Mouse (Mus musculus) 3T3-L1 (cell line): Measurements from ENCODE around the gene Sncb.

Experiments
- DNase-seq: peaks from one replicate; pipeline ENCODE4 v3.0.0-alpha.2; 2015; ENCODE audit warnings: low read depth, low spot score

Sncb gene

GRCm38 (mm10) chr13:54783235-54783634 lies 16.8 kb upstream of the Sncb start:
- no peak for DNase-seq

GRCm38 (mm10) chr13:54781086-54781485 lies 14.7 kb upstream of the Sncb start:
- no peak for DNase-seq

GRCm38 (mm10) chr13:54780592-54780991 lies 14.2 kb upstream of the Sncb start:
- peak; percentile 73 for DNase-seq

- DNase-seq = no peak
Measured at GRCm38 (mm10) chr13:54767012-54767411, 617 bp upstream of the Sncb start.

GRCm38 (mm10) chr13:54765281-54766191 lies 859 bp downstream of the Sncb start:
- DNase-seq = no peak

DNA sequence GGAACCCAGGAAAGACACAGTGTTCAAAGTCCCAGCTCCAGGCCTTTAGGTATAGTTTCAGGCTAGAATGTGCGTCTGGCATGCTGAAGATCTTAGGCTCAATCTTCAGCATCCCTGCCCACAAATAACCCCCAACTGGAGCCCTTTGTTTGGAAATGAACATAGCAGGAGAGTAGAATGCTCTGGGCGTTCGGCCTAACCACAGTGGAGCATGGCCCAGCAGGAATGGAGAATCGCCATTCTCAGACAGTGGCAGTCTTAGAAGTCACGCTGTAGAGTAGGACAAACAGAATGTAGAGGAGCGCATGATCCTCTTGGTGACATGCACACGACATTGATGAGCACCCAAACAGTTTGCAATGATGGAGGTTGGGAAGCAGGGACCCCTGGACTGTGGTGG lies 5.5 kb downstream of the Sncb start:
- DNase-seq = no peak

DNA sequence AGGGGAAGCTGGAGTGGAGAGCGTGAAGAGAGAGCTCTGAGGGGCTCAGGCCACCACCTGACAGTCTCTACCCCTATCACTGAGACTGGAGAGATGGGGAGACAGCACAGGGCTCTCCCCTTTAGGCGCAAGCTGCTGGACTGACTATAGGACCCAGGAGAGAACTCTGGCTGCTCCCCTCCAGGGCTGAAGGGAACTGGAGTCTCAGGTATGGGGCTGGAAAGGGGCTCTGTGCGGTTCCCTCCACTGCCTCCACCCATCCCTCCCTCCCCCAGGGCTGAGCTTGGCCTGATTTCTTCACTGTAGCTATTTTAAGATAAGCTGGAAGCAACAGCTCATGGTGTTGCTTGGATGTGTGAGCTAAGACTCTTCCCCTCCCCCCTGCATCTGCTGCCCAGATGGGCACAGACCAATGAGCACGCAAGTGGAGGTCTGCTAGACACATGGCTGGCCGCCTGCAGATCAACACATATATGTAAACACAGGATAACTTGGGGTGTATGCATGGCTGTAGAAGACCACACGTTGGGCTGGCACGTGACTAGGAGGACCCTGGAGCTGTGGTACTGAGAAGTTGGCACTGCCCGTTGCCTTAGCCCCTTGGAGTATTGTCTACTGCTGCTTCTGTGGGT lies 6.1 kb downstream of the Sncb start:
- peak; percentile 40 for DNase-seq

DNA sequence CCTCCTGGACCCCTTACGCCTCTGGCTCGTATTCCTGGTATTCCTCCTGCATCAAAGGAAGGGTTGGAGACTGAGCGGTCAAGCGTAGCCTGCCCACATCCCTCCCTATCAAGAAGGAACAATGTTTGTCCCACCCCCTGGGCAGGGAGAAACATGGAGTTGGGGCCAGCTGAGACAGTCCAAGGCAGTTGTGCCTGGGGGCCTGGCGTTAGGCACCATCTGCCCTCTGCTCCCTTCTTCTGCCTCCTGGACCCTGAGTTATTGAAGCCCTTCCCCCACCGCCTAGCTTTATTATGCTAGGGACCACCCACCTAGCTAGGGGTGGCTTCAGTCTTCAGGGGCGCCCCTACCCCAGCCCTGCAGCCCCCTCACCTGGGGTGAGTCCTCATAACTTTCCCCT lies 6.9 kb downstream of the Sncb start:
- DNase-seq = no peak

DNA sequence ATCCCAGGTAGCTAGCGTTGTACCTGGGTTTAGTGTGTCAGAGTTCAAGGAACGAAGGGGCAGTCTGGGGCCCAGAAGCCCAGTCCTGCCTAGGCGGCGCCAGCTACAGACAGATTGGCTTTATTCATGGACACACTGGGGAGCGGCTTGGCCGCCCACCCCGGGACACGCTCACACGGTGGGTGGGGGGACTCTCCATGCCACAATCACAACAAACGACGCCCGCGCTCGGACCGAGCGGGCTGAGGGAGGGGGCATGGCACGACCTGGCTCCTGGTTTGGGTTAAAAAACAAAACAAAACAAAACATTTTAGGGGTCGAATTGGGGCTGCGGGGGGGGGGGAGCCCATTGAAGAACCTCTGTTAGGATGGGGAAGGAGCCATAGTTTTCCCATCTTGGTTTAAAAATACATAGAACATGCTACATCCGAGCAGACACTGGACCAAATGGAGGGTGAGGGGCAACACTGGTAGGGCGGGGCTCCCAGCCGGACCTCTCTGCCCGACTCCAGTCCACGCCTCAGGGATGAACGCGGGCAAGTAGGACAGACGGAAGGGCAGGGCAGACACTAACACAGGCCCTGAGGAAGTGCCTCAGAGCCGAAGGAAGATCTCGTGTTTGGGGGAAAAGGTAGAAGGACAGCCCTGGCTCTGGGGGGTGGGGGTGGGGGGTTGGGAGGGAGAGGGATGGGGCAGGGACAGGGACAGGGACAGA lies 7.5 kb downstream of the Sncb start:
- DNase-seq = no peak

- peak; percentile 22 for DNase-seq
Measured at GRCm38 (mm10) chr13:54758045-54758755, 8.2 kb downstream of the Sncb start.

DNA sequence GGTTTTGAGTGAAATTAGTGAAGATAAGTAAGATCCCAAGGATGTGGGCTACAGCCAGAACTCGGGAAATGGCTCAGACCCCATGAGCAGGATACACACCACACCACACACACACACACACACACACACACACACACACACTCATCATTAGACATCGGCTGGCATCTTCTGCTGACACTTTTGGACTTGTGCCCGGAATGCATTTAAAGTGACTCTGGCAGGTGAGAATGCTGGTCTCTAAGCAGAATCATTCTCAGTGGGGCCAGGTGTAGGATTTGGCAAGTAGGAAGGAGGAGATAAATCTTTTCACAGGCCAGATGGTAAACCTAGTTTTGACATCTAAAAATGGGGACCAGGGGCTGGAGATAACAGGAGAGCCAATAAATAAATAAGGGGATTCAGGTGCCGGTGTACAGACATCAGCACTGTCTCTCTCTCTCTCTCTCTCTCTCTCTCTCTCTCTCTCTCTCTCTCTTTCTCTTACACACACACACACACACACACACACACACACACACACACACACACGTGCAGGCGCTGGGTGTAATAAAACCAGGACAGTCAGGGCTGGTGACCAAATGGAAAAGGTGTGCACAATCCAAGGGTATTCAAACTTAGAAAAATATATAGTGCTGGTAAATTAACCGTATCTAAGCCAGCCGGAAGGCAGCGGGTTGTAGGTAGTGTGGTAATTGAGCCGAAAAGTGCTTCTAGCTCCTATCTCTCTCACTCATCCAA lies 9.1 kb downstream of the Sncb start:
- no peak for DNase-seq

GRCm38 (mm10) chr13:54756156-54756712 lies 10.2 kb downstream of the Sncb start:
- no peak for DNase-seq

DNA sequence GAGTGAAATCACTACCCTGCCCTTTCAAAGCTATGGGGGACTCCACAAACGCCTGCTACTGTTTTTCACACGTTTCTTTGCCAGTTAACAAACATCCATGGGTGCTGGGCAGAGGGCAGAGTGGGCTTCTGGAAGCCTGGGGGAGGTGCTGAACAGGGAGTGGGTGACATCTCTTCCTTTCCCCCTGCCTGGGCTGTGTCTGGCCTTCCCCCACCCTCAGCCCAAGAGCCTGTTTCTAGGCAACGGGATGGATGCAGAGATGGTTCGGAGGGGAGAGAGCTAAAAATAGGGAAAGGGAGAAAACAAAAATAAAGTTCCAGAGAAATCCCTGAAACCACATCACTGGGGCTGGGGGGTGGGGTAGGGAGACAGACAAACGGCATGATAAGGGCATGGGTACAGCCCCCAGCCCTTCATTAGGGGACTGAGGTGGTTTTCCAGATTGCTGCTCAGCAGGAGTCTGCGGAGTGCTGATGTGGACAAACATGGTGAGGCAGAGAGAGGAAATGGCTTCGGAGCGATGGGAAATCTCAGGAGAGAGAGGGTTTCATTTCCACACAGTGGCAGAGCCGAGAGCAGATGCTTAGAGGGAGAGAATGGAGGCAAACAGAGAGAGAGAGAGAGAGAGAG lies 11.1 kb downstream of the Sncb start:
- DNase-seq = no peak

- DNase-seq = peak; percentile 51
Measured at GRCm38 (mm10) chr13:54754169-54755080, 12.0 kb downstream of the Sncb start.

GRCm38 (mm10) chr13:54753733-54754132 lies 12.7 kb downstream of the Sncb start:
- no peak for DNase-seq

DNA sequence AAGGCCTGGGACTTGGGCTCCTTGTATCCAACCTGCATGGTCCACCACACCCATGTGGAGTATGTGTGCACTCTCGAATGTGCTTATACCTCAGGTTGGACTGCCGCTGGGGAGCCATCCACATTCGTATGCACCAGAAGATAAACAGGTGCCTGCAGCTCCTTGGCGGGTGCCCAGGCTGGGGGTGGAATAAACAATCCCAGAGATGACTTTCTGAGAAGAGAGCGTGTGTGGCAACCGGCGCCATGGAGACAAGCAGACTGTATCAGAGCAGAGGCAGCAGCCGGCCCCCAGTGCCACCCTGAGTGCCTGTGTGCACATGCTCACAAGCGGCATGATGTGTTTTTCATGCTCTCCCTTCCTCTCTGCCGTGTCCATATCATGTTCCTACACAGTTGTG lies 13.7 kb downstream of the Sncb start:
- DNase-seq = no peak

GRCm38 (mm10) chr13:54750699-54751098 lies 15.7 kb downstream of the Sncb start:
- peak; percentile 43 for DNase-seq

DNA sequence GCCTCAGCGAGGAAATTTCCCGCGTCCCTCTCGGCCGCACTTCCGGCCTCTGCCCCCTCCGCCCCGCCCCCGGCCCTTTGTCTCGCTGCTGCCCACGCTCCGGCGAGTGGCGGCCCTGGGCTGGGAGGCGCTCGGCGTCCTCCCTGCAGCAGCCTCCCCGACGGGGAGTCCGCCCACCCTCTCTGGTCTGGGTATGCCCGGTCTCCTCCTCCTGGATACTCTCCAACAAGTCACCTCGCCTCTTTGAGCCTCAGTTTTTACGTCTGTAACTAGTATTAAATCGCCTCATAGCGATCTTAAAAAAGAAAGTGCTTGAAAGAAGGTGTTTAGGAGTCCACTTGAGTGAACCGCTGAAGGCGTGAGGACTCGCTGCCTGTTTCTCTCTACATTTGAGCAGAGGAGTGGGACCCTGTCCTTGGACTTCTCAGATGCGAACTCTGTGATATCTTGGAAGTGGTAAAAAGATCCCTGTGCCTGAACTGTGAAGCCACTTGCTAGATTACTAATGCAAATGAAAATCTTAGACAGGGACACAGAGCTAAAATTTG lies 16.5 kb downstream of the Sncb start, which contains the start of gene Gprin1:
Gene Gprin1, minus strand, starts transcription at position 11 of the 548 bp plus-strand sequence.
- DNase-seq = no peak
